Mouse (Mus musculus) embryonic facial prominence, embryonic 11.5 days (tissue): Measurements from ENCODE around the gene Chka. TPM values are rescaled to one million over a fixed set of nuclear protein-coding genes. Genes with fewer than 3 reads are reported as not detected.
A peak's percentile ranks its signal among the peaks of the same experiment; 100 is the strongest.

ENCODE experiments used
- ATAC-seq: fragments of 200-750 bp; cut with Nextera tagmentation; replicated peaks from 2 replicates; pipeline ENCODE4 v1.8.0; 2017; ENCODE audit warnings: low read depth; ENCODE audit not compliant: insufficient number of reproducible peaks, low FRiP score, low TSS enrichment
- DNase-seq: peaks from one replicate; pipeline ENCODE4 v3.0.0-alpha.2; 2015; ENCODE audit warnings: low spot score
- H3K27ac ChIP-seq: fragments of 300-500 bp; sonication (generic); replicated peaks from 2 replicates; pipeline ENCODE4 v1.5.1; 2014; ENCODE audit warnings: mild to moderate bottlenecking, low read depth, low read length, control low read depth
- H3K27me3 ChIP-seq: fragments of 300-500 bp; sonication (generic); 2 replicates; pipeline ENCODE4 v1.6.1; 2014; ENCODE audit warnings: mild to moderate bottlenecking, low read length, moderate library complexity, mixed read lengths; ENCODE audit not compliant: control insufficient read depth, insufficient read depth
- H3K36me3 ChIP-seq: fragments of 300-500 bp; sonication (generic); replicated peaks from 2 replicates; pipeline ENCODE4 v1.6.1; 2014; ENCODE audit warnings: low read depth, mild to moderate bottlenecking, low read length, moderate library complexity, mixed read lengths; ENCODE audit not compliant: control insufficient read depth, insufficient read depth
- H3K4me1 ChIP-seq: fragments of 300-500 bp; sonication (generic); 2 replicates; pipeline ENCODE4 v1.6.1; 2014; ENCODE audit warnings: low read length, mixed read lengths; ENCODE audit not compliant: control insufficient read depth, insufficient read depth
- H3K4me2 ChIP-seq: fragments of 300-500 bp; sonication (generic); 2 replicates; pipeline ENCODE4 v1.6.1; 2014; ENCODE audit warnings: low read depth, mild to moderate bottlenecking, control low read depth, low read length, moderate library complexity
- H3K4me3 ChIP-seq: fragments of 300-500 bp; sonication (generic); 2 replicates; pipeline ENCODE4 v1.5.1; 2014; ENCODE audit warnings: low read depth, low read length, control low read depth
- H3K9ac ChIP-seq: fragments of 300-500 bp; sonication (generic); replicated peaks from 2 replicates; pipeline ENCODE4 v1.6.1; 2014; ENCODE audit warnings: mild to moderate bottlenecking, control low read depth, low read length
- H3K9me3 ChIP-seq: fragments of 300-500 bp; sonication (generic); replicated peaks from 2 replicates; pipeline ENCODE4 v1.6.1; 2016; ENCODE audit warnings: mild to moderate bottlenecking, low read length, inconsistent platforms, mixed read lengths; ENCODE audit not compliant: control insufficient read depth
- WGBS: fragments of 180-500 bp; shearing (Covaris S2); extraction: QIAGEN DNeasy Blood & Tissue Kit; methylation state at CpG from one replicate; pipeline ENCODE4 v1.1.7; 2014; 5-methylcytosine and 5-hydroxymethylcytosine counted together
- polyA plus RNA-seq: library from polyadenylated mRNA; unstranded; fragments of >200 nt; fragmentation: Nextera tagmentation; extraction: Ambion mirVana; gene quantifications from 2 replicates; pipeline ENCODE4 v1.2.1, GENCODE M21; 2014

Gene Chka
- polyA plus RNA-seq, 1 experiment from 2014 or later: 38.1 TPM

- H3K4me3 ChIP-seq: no peak overlapping the region
- 79% methylated on average over 7 of the region's 7 CpGs for WGBS
Measured at GRCm38 (mm10) chr19:3848207-3848808, 3.3 kb upstream of the Chka start.

GRCm38 (mm10) chr19:3849251-3849650 is 2.3 kb upstream of the Chka start:
- DNase-seq (no peak), ATAC-seq (no peak)
- H3K4me2 ChIP-seq: no peak overlapping the region
- H3K27me3 ChIP-seq: no peaks in the 10 kb centered on the region
- H3K4me1 ChIP-seq: peaks cover 2% of the 10 kb centered on the region
- no peak overlapping the region for H3K4me3 ChIP-seq
- 78% methylated on average over 2 of the region's 2 CpGs for WGBS
- H3K9ac ChIP-seq: no peak overlapping the region
- H3K36me3 ChIP-seq: no peaks in the 10 kb centered on the region
- no peak overlapping the region for H3K27ac ChIP-seq
- no peaks in the 10 kb centered on the region for H3K9me3 ChIP-seq

More at GRCm38 (mm10) chr19:3848207-3848808, 3.3 kb upstream of the Chka start:
- no peak for ATAC-seq
- Histone ChIP-seq H3K36me3 (no peaks in the 10 kb centered on the region), H3K27ac (no peak overlapping the region), H3K9ac (no peak overlapping the region), H3K9me3 (no peaks in the 10 kb centered on the region), H3K27me3 (no peaks in the 10 kb centered on the region), H3K4me2 (no peak overlapping the region), H3K4me1 (peaks cover 2% of the 10 kb centered on the region)
- DNase-seq: no peak

- Histone ChIP-seq H3K27ac (no peak overlapping the region), H3K9ac (no peak overlapping the region), H3K9me3 (no peaks in the 10 kb centered on the region), H3K4me3 (no peak overlapping the region), H3K27me3 (no peaks in the 10 kb centered on the region), H3K36me3 (no peaks in the 10 kb centered on the region), H3K4me1 (peaks cover 2% of the 10 kb centered on the region), H3K4me2 (no peak overlapping the region)
- no peak for ATAC-seq
- DNase-seq: no peak
- 38% methylated on average over 5 of the region's 5 CpGs for WGBS
Measured at GRCm38 (mm10) chr19:3850076-3850475, 1.5 kb upstream of the Chka start.

GRCm38 (mm10) chr19:3850847-3851469 is 615 bp upstream of the Chka start:
- no peaks in the 10 kb centered on the region for H3K27me3 ChIP-seq
- WGBS: 5% methylated on average over 19 of the region's 19 CpGs
- 0 out of 2 replicates have a peak overlapping the region, but pooled peaks have one; percentile 13 for H3K27ac ChIP-seq
- DNase-seq (peak; percentile 29), ATAC-seq (no peak; the same call in 1 of the 2 replicates)
- H3K9me3 ChIP-seq: no peaks in the 10 kb centered on the region
- peak overlapping the region; percentile 46 for H3K9ac ChIP-seq
- H3K4me3 ChIP-seq: peak overlapping the region; percentile 82
- H3K4me2 ChIP-seq: peak overlapping the region; percentile 70
- no peaks in the 10 kb centered on the region for H3K36me3 ChIP-seq
- H3K4me1 ChIP-seq: peaks cover 2% of the 10 kb centered on the region

- ATAC-seq: peak; percentile 45
- DNase-seq: peak; percentile 61
- WGBS: under 1% methylated on average over 63 of the region's 74 CpGs
Measured at GRCm38 (mm10) chr19:3851979-3852681, 557 bp downstream of the Chka start.

GRCm38 (mm10) chr19:3853121-3853520 is 1.5 kb downstream of the Chka start:
- H3K27ac ChIP-seq: no peak overlapping the region
- no peak overlapping the region for H3K9ac ChIP-seq
- peak overlapping the region; percentile 82 for H3K4me3 ChIP-seq
- peak overlapping the region; percentile 10; the same call in 1 of the 2 replicates for H3K4me2 ChIP-seq
- no peaks in the 10 kb centered on the region for H3K36me3 ChIP-seq
- DNase-seq (no peak), ATAC-seq (no peak)
- H3K4me1 ChIP-seq: peaks cover 2% of the 10 kb centered on the region
- H3K9me3 ChIP-seq: no peaks in the 10 kb centered on the region
- WGBS: 91% methylated on average over 10 of the region's 10 CpGs
- no peaks in the 10 kb centered on the region for H3K27me3 ChIP-seq

More at GRCm38 (mm10) chr19:3851979-3852681, 557 bp downstream of the Chka start:
- peak overlapping the region; percentile 79 for H3K4me2 ChIP-seq
- H3K27me3 ChIP-seq: no peaks in the 10 kb centered on the region
- H3K36me3 ChIP-seq: no peaks in the 10 kb centered on the region
- H3K9ac ChIP-seq: peak overlapping the region; percentile 79
- H3K27ac ChIP-seq: peak overlapping the region; percentile 89
- peaks cover 2% of the 10 kb centered on the region for H3K4me1 ChIP-seq
- peak overlapping the region; percentile 82 for H3K4me3 ChIP-seq
- H3K9me3 ChIP-seq: no peaks in the 10 kb centered on the region

- DNase-seq (no peak), ATAC-seq (no peak)
- no peak overlapping the region for H3K4me3 ChIP-seq
- no peak overlapping the region for H3K27ac ChIP-seq
- no peak overlapping the region for H3K9ac ChIP-seq
- no peaks in the 10 kb centered on the region for H3K36me3 ChIP-seq
- no peak overlapping the region for H3K4me2 ChIP-seq
- no peaks in the 10 kb centered on the region for H3K9me3 ChIP-seq
- no peaks in the 10 kb centered on the region for H3K27me3 ChIP-seq
- WGBS: 85% methylated on average over 1 of the region's 1 CpGs
- peaks cover 2% of the 10 kb centered on the region for H3K4me1 ChIP-seq
Measured at GRCm38 (mm10) chr19:3853891-3854290, 2.3 kb downstream of the Chka start.

- no peak overlapping the region for H3K9ac ChIP-seq
- DNase-seq (no peak), ATAC-seq (no peak)
- H3K36me3 ChIP-seq: no peaks in the 10 kb centered on the region
- H3K4me1 ChIP-seq: peaks cover 2% of the 10 kb centered on the region
- H3K27ac ChIP-seq: no peak overlapping the region
- no peak overlapping the region for H3K4me2 ChIP-seq
- 72% methylated on average over 6 of the region's 6 CpGs for WGBS
- no peaks in the 10 kb centered on the region for H3K27me3 ChIP-seq
- H3K9me3 ChIP-seq: no peaks in the 10 kb centered on the region
- no peak overlapping the region for H3K4me3 ChIP-seq
Measured at GRCm38 (mm10) chr19:3855091-3855490, 3.5 kb downstream of the Chka start.
